Mouse (Mus musculus) stomach, postnatal 0 days (tissue): ENCODE measurements around the gene Art1. TPM values are rescaled to one million over a fixed set of nuclear protein-coding genes. Genes with fewer than 3 reads are reported as not detected.

Source experiments
- ATAC-seq: fragments of 200-750 bp; cut with Nextera tagmentation; 2 replicates; pipeline ENCODE4 v1.8.0; 2017; ENCODE audit not compliant: low FRiP score, low TSS enrichment
- DNase-seq: peaks from one replicate; pipeline ENCODE4 v3.0.0-alpha.2; 2016; ENCODE audit warnings: low spot score
- H3K27ac ChIP-seq: fragments of 300-500 bp; sonication (generic); replicated peaks from 2 replicates; pipeline ENCODE4 v1.5.1; 2014; ENCODE audit warnings: mild to moderate bottlenecking, control low read depth
- H3K27me3 ChIP-seq: fragments of 300-500 bp; sonication (generic); 2 replicates; pipeline ENCODE4 v1.6.1; 2014; ENCODE audit warnings: low read length; ENCODE audit not compliant: control insufficient read depth, insufficient read depth
- H3K36me3 ChIP-seq: fragments of 300-500 bp; sonication (generic); 2 replicates; pipeline ENCODE4 v1.6.1; 2014; ENCODE audit warnings: low read length, mixed read lengths; ENCODE audit not compliant: control insufficient read depth, insufficient read depth
- H3K4me1 ChIP-seq: fragments of 300-500 bp; sonication (generic); replicated peaks from 2 replicates; pipeline ENCODE4 v1.6.1; 2014; ENCODE audit warnings: antibody characterized with exemption; ENCODE audit not compliant: control insufficient read depth, insufficient read depth
- H3K4me2 ChIP-seq: fragments of 300-500 bp; sonication (generic); replicated peaks from 2 replicates; pipeline ENCODE4 v1.6.1; 2014; ENCODE audit warnings: low read depth, mild to moderate bottlenecking, control low read depth, moderate library complexity
- H3K4me3 ChIP-seq: fragments of 300-500 bp; sonication (generic); 2 replicates; pipeline ENCODE4 v1.5.1; 2014; ENCODE audit warnings: low read depth, low read length, control low read depth
- H3K9ac ChIP-seq: fragments of 300-500 bp; sonication (generic); 2 replicates; pipeline ENCODE4 v1.6.1; 2014; ENCODE audit warnings: mild to moderate bottlenecking, low read length, control low read depth, mixed read lengths
- H3K9me3 ChIP-seq: fragments of 300-500 bp; sonication (generic); 2 replicates; pipeline ENCODE4 v1.6.1; 2016; ENCODE audit warnings: low read length; ENCODE audit not compliant: control insufficient read depth
- CTCF ChIP-seq: IDR thresholded peaks from 2 replicates; pipeline ENCODE4 v1.5.1; 2016; ENCODE audit warnings: antibody characterized with exemption, low read depth, mild to moderate bottlenecking, moderate library complexity
- EP300 ChIP-seq: optimal IDR thresholded peaks from 2 replicates; pipeline ENCODE3; 2016; ENCODE audit warnings: antibody characterized with exemption
- WGBS: fragments of 180-500 bp; shearing (Covaris S2); extraction: QIAGEN DNeasy Blood & Tissue Kit; methylation state at CpG from one replicate; pipeline ENCODE4 v1.1.7; 2014; 5-methylcytosine and 5-hydroxymethylcytosine counted together
- polyA plus RNA-seq: library from polyadenylated mRNA; unstranded; fragments of >200 nt; fragmentation: Nextera tagmentation; extraction: Ambion mirVana; gene quantifications from 2 replicates; pipeline ENCODE4 v1.2.1, GENCODE M21; 2015

Gene Art1
- polyA plus RNA-seq, 1 experiment from 2014 or later, result 0.25 TPM

GRCm38 (mm10) chr7:102137898-102138297 lies 36.4 kb downstream of the Art1 start:
- peaks cover 20% of the 10 kb centered on the region for H3K36me3 ChIP-seq

GRCm38 (mm10) chr7:102153691-102154090 lies 52.1 kb downstream of the Art1 start:
- H3K4me2 ChIP-seq, result no peak overlapping the region
- H3K27ac ChIP-seq, result no peak overlapping the region
- no peak overlapping the region for H3K4me3 ChIP-seq
- TF ChIP-seq EP300, result no peak
- no peak for TF ChIP-seq CTCF
- no peak for DNase-seq
- no peaks in the 10 kb centered on the region for H3K9me3 ChIP-seq
- H3K4me1 ChIP-seq, result no peaks in the 10 kb centered on the region
- no peak overlapping the region for H3K9ac ChIP-seq
- peaks cover 22% of the 10 kb centered on the region for H3K36me3 ChIP-seq
- no peaks in the 10 kb centered on the region for H3K27me3 ChIP-seq
- no peak for ATAC-seq
- WGBS, result 87% methylated on average over 5 of the region's 5 CpGs

More at GRCm38 (mm10) chr7:102137898-102138297, 36.4 kb downstream of the Art1 start:
- DNase-seq (no peak), ATAC-seq (no peak)
- no peak overlapping the region for H3K4me2 ChIP-seq
- H3K27me3 ChIP-seq, result no peaks in the 10 kb centered on the region
- H3K4me1 ChIP-seq, result no peaks in the 10 kb centered on the region
- H3K27ac ChIP-seq, result no peak overlapping the region
- WGBS, result 99% methylated on average over 5 of the region's 5 CpGs
- no peak for TF ChIP-seq CTCF
- TF ChIP-seq EP300, result no peak
- H3K9me3 ChIP-seq, result no peaks in the 10 kb centered on the region
- no peak overlapping the region for H3K4me3 ChIP-seq
- no peak overlapping the region for H3K9ac ChIP-seq

Other genes with a start within 250 kb of the Art1 start
- 1.3 and 2.0 TPM in 2 replicates for gene Folr2, start 244.5 kb upstream of the Art1 start, polyA plus RNA-seq
- 38.8 and 42.7 TPM in 2 replicates for gene Anapc15, start 238.0 kb upstream of the Art1 start, polyA plus RNA-seq
- gene Folr1, start 231.0 kb upstream of the Art1 start, polyA plus RNA-seq, result 3.2 and 4.0 TPM in 2 replicates
- gene Lamtor1, start 195.8 kb upstream of the Art1 start, polyA plus RNA-seq, result 119 and 122 TPM in 2 replicates
- gene Tomt, start 195.4 kb upstream of the Art1 start, polyA plus RNA-seq, result 0.15 TPM in 1 of 2 replicates, not detected in the other
- 6.8 and 7.0 TPM in 2 replicates for gene Lrrc51, start 167.8 kb upstream of the Art1 start, polyA plus RNA-seq
- gene Numa1, start 167.6 kb upstream of the Art1 start, polyA plus RNA-seq, result 20.7 and 21.9 TPM in 2 replicates
- 0.99 and 1.2 TPM in 2 replicates for gene Il18bp, start 83.1 kb upstream of the Art1 start, polyA plus RNA-seq
- gene Rnf121, start 36.3 kb upstream of the Art1 start, polyA plus RNA-seq, result 18.0 and 18.7 TPM in 2 replicates
- 7.8 and 8.9 TPM in 2 replicates for gene Xndc1, start 36.2 kb upstream of the Art1 start, polyA plus RNA-seq
- gene Xntrpc, start 36.0 kb upstream of the Art1 start, polyA plus RNA-seq, result 0.25 and 0.27 TPM in 2 replicates
- 0.11 TPM in 1 of 2 replicates, not detected in the other for gene Trpc2, start 18.6 kb upstream of the Art1 start, polyA plus RNA-seq
- gene Art5, start 7.7 kb downstream of the Art1 start, polyA plus RNA-seq, result 0.21 and 0.45 TPM in 2 replicates
- 0.04 TPM in 1 of 2 replicates, not detected in the other for gene Chrna10, start 15.1 kb downstream of the Art1 start, polyA plus RNA-seq
- 12.1 and 12.3 TPM in 2 replicates for gene Nup98, start 108.4 kb downstream of the Art1 start, polyA plus RNA-seq
- 88.2 and 89.6 TPM in 2 replicates for gene Pgap2, start 108.5 kb downstream of the Art1 start, polyA plus RNA-seq
- gene Rhog, start 154.3 kb downstream of the Art1 start, polyA plus RNA-seq, result 52.1 and 53.1 TPM in 2 replicates
- gene Stim1, start 166.1 kb downstream of the Art1 start, polyA plus RNA-seq, result 26.4 and 29.5 TPM in 2 replicates